Comparison of ENCODE assay signal across 8 mouse cellular contexts in genomic region chrX:166239520-166239919, GRCm38 (mm10). TPM values are rescaled to one million over a fixed set of nuclear protein-coding genes. Genes with fewer than 3 reads are reported as not detected.
DNase-seq lines count a peak whose midpoint lies in the region; ATAC-seq and TF ChIP-seq lines count a peak whose summit lies in the region.

No protein-coding gene starts in this region.

- DNase-seq in heart, adult 2 months = no peak
- DNase-seq in heart, adult 9 months (ENCODE audit: low spot score in 2 of 2) = no peak
- no peak for DNase-seq in ES-E14 (ENCODE audit: low read depth, low spot score)
- DNase-seq in midbrain, embryonic 14.5 days = peak; percentile 43
- DNase-seq in adrenal gland, adult 18-20 months (ENCODE audit: low spot score in 2 of 2) = no peak
- DNase-seq in left cerebral cortex, postnatal 10 days (ENCODE audit: extremely low spot score in 1 of 2, low spot score in 2 of 2) = no peak
- DNase-seq in gastrocnemius, postnatal 25 days = no peak

- no peak for TF ChIP-seq CTCF in heart, adult 2 months (IDR thresholded peaks at IDR 0.05)

- 0 out of 2 replicates have a peak, but pooled peaks have one; percentile 30 for ATAC-seq in hindbrain, embryonic 12.5 days (ENCODE audit: low FRiP score)
- ATAC-seq in midbrain, embryonic 14.5 days (ENCODE audit: low FRiP score, low TSS enrichment) = peak; percentile 41; the same call in 1 of the 2 replicates

- no peak for TF ChIP-seq EP300 in heart, adult 2 months (IDR thresholded peaks at IDR 0.05; ENCODE audit: insufficient read depth, low read depth, low read length)

- H3K4me3 ChIP-seq in heart, adult 2 months = peak overlapping the region; percentile 41; the same call in 1 of the 2 replicates
- H3K4me3 ChIP-seq in ES-E14 (ENCODE audit: insufficient read depth in 1 of 2, low read depth in 1 of 2, low read length in 2 of 2, poor library complexity in 1 of 2, severe bottlenecking in 1 of 2) = peak overlapping the region; percentile 57 to 76; a peak in 3 of 4 replicates
- peak overlapping the region; percentile 59 for H3K4me3 ChIP-seq in hindbrain, embryonic 12.5 days
- H3K4me3 ChIP-seq in midbrain, embryonic 14.5 days (replicated peaks; ENCODE audit: low read depth, low read length) = peak overlapping the region; percentile 54

- H3K36me3 ChIP-seq in heart, adult 2 months (ENCODE audit: control insufficient read depth, insufficient read depth, low read length) = no peaks in the 10 kb centered on the region
- no peaks in the 10 kb centered on the region for H3K36me3 ChIP-seq in ES-E14 (ENCODE audit: control insufficient read depth, insufficient read depth, low read length, poor library complexity, severe bottlenecking)
- no peaks in the 10 kb centered on the region for H3K36me3 ChIP-seq in hindbrain, embryonic 12.5 days
- H3K36me3 ChIP-seq in midbrain, embryonic 14.5 days (ENCODE audit: control insufficient read depth, insufficient read depth, low read length) = no peaks in the 10 kb centered on the region

- in situ Hi-C loops in ES-E14 (cut with MboI; ENCODE audit: low sequenced_read_pairs in 2 of 2, unreplicated experiment in 2 of 2) = no loop called here

- peak overlapping the region; percentile 82 for H3K4me2 ChIP-seq in hindbrain, embryonic 12.5 days (replicated peaks)
- H3K4me2 ChIP-seq in midbrain, embryonic 14.5 days (ENCODE audit: low read length) = peak overlapping the region; percentile 73

- H3K4me1 ChIP-seq in heart, adult 2 months (ENCODE audit: control insufficient read depth, insufficient read depth, low read length) = no peaks in the 10 kb centered on the region
- H3K4me1 ChIP-seq in ES-E14 (ENCODE audit: control insufficient read depth in 2 of 2, insufficient read depth in 2 of 2, low read length in 2 of 2, poor library complexity in 1 of 2) = no peaks in the 10 kb centered on the region
- H3K4me1 ChIP-seq in hindbrain, embryonic 12.5 days = no peaks in the 10 kb centered on the region
- H3K4me1 ChIP-seq in midbrain, embryonic 14.5 days (ENCODE audit: control insufficient read depth, insufficient read depth, low read length) = no peaks in the 10 kb centered on the region

- intact Hi-C loops in heart, adult 2 months (cut with DNase I) = loop anchor here (5.0 kb wide), 1 partner anchor 43 kb away; no protein-coding TSS in a partner anchor
- intact Hi-C loops in left cerebral cortex, postnatal 10 days (cut with DNase I) = loop anchor here (5.0 kb wide), 1 partner anchor 67 kb away; the partner anchor contains the start of gene Gemin8

- 27% methylated on average over 13 of the region's 13 CpGs for WGBS in heart, adult 2 months
- 28% methylated on average over 13 of the region's 13 CpGs for WGBS in hindbrain, embryonic 12.5 days
- WGBS in midbrain, embryonic 14.5 days = 28% methylated on average over 13 of the region's 13 CpGs

- H3K9me3 ChIP-seq in ES-E14 (ENCODE audit: control insufficient read depth, insufficient read depth, low read depth, low read length) = no peaks in the 10 kb centered on the region
- no peaks in the 10 kb centered on the region for H3K9me3 ChIP-seq in hindbrain, embryonic 12.5 days (replicated peaks)
- H3K9me3 ChIP-seq in midbrain, embryonic 14.5 days (ENCODE audit: control insufficient read depth, low read length) = no peaks in the 10 kb centered on the region

- no peak overlapping the region for H3K27ac ChIP-seq in heart, adult 2 months
- H3K27ac ChIP-seq in ES-E14 (ENCODE audit: insufficient read depth, low read depth, low read length, poor library complexity, severe bottlenecking) = no peak overlapping the region
- H3K27ac ChIP-seq in hindbrain, embryonic 12.5 days = no peak overlapping the region
- H3K27ac ChIP-seq in midbrain, embryonic 14.5 days (replicated peaks; ENCODE audit: low read depth, low read length) = 0 out of 2 replicates have a peak overlapping the region, but pooled peaks have one; percentile 37

- H3K79me2 ChIP-seq in heart, adult 2 months (replicated peaks; ENCODE audit: control insufficient read depth, insufficient read depth, low read length) = no peaks in the 10 kb centered on the region

- no peak for TF ChIP-seq POLR2A in heart, adult 2 months (IDR thresholded peaks at IDR 0.05; ENCODE audit: insufficient read depth, low read depth, low read length)

- H3K27me3 ChIP-seq in heart, adult 2 months (ENCODE audit: control insufficient read depth, insufficient read depth, low read length) = no peaks in the 10 kb centered on the region
- H3K27me3 ChIP-seq in hindbrain, embryonic 12.5 days = peaks cover 41% of the 10 kb centered on the region
- no peaks in the 10 kb centered on the region for H3K27me3 ChIP-seq in midbrain, embryonic 14.5 days (ENCODE audit: control insufficient read depth, insufficient read depth, low read length)

- H3K9ac ChIP-seq in heart, adult 2 months (ENCODE audit: low read depth, low read length) = peak overlapping the region; percentile 51; the same call in 1 of the 2 replicates
- peak overlapping the region; percentile 55; the same call in 1 of the 2 replicates for H3K9ac ChIP-seq in ES-E14 (ENCODE audit: insufficient read depth, low read depth, low read length, poor library complexity, severe bottlenecking)
- H3K9ac ChIP-seq in hindbrain, embryonic 12.5 days = peak overlapping the region; percentile 67
- H3K9ac ChIP-seq in midbrain, embryonic 14.5 days (replicated peaks; ENCODE audit: low read length) = peak overlapping the region; percentile 64; the same call in 1 of the 2 replicates

TF ChIP-seq in ES-E14, 5 proteins besides CTCF, POLR2A, EP300 and RAD21:
- TF ChIP-seq ZC3H11A (IDR thresholded peaks at IDR 0.05; ENCODE audit: borderline replicate concordance, low read depth, low read length) (no peak), HCFC1 (IDR thresholded peaks at IDR 0.05; ENCODE audit: borderline replicate concordance, insufficient read depth, low read length) (no peak), CHD2 (IDR thresholded peaks at IDR 0.05; ENCODE audit: low read depth, low read length) (no peak), ZNF384 (IDR thresholded peaks at IDR 0.05; ENCODE audit: low read depth, low read length) (no peak), MAFK (IDR thresholded peaks at IDR 0.05; ENCODE audit: insufficient read depth, low read depth, low read length) (no peak)

RNA-seq across cellular contexts. Expression of gene Gpm6b, which starts 0.8 kb away (rescaled TPM):
- total RNA-seq in heart, adult 2 months (2021) = 10 to 100 TPM; 10.8 to 12.5 TPM
- polyA plus RNA-seq in heart, adult 2 months (2012; rRNA removed) = 6.4 and 14.1 TPM in 2 replicates
- total RNA-seq in ES-E14 (2012; rRNA removed) = 1.0 and 1.4 TPM in 2 replicates
- polyA plus RNA-seq in hindbrain, embryonic 12.5 days (2016; fragmentation: Nextera tagmentation; extraction: Ambion mirVana) = 211 and 224 TPM in 2 replicates
- polyA plus RNA-seq in midbrain, embryonic 14.5 days (2014; fragmentation: Nextera tagmentation; extraction: Ambion mirVana) = 227 and 249 TPM in 2 replicates
- total RNA-seq in adrenal gland, adult 18-20 months (2021) = 1 to 10 TPM; 4.2 to 7.2 TPM
- total RNA-seq in left cerebral cortex, postnatal 10 days (2021) = 100 to 1,000 TPM; 752 to 763 TPM
- total RNA-seq in gastrocnemius, postnatal 25 days (2021) = 1 to 10 TPM; 5.1 to 5.9 TPM

Comparison
In these comparisons a context has a peak if more than half of its experiments do, and no peak if none do; other contexts are left out.
1. RNA of gene Gpm6b, which starts 0.8 kb away (total RNA-seq): 752 to 763 TPM in left cerebral cortex, postnatal 10 days; 10.8 to 12.5 TPM in heart, adult 2 months, 4.2 to 7.2 TPM in adrenal gland, adult 18-20 months, 5.1 to 5.9 TPM in gastrocnemius, postnatal 25 days and 1.0 to 1.4 TPM in ES-E14; every median in the first group is over 10 times any median in the second.
2. Peak in every context shown above with its lines, with median percentiles within 50 percentile points of each other: H3K4me3 ChIP-seq and H3K9ac ChIP-seq.